Mouse (Mus musculus) ES-E14 (cell line): ENCODE measurements around the gene Pcsk5. TPM values are rescaled to one million over a fixed set of nuclear protein-coding genes. Genes with fewer than 3 reads are reported as not detected.

Experiments
- DNase-seq: peaks from one replicate; pipeline ENCODE4 v3.0.0-alpha.2; 2013; ENCODE audit warnings: low read depth, low spot score
- H3K27ac ChIP-seq: 2 replicates; pipeline ENCODE4 v1.5.1; 2012; ENCODE audit warnings: low read depth, mild to moderate bottlenecking, low read length, moderate library complexity, mixed read lengths; ENCODE audit not compliant: poor library complexity, insufficient read depth, severe bottlenecking
- H3K36me3 ChIP-seq: 2 replicates; pipeline ENCODE4 v1.6.1; 2012; ENCODE audit warnings: mild to moderate bottlenecking, low read length, moderate library complexity, mixed read lengths; ENCODE audit not compliant: control insufficient read depth, poor library complexity, insufficient read depth, severe bottlenecking
- H3K4me1 ChIP-seq, 2 experiments: fragments of 150-350 bp in 1 of 2; sonication (generic) in 1 of 2; 2 replicates each; pipeline ENCODE4 v1.6.1; 2012; ENCODE audit warnings: low read length in 2 of 2, mild to moderate bottlenecking in 1 of 2, mixed read lengths in 1 of 2; ENCODE audit not compliant: control insufficient read depth in 2 of 2, insufficient read depth in 2 of 2, poor library complexity in 1 of 2
- H3K4me3 ChIP-seq, 2 experiments: fragments of 150-350 bp in 1 of 2; sonication (generic) in 1 of 2; 2 replicates each; pipeline ENCODE4 v1.5.1; 2012; ENCODE audit warnings: low read length in 2 of 2, low read depth in 1 of 2, mild to moderate bottlenecking in 1 of 2, mixed read lengths in 1 of 2; ENCODE audit not compliant: insufficient read depth in 1 of 2, poor library complexity in 1 of 2, severe bottlenecking in 1 of 2
- H3K9ac ChIP-seq: 2 replicates; pipeline ENCODE4 v1.6.1; 2012; ENCODE audit warnings: low read depth, mild to moderate bottlenecking, low read length, mixed read lengths; ENCODE audit not compliant: poor library complexity, insufficient read depth, severe bottlenecking
- H3K9me3 ChIP-seq: fragments of 150-350 bp; sonication (generic); 2 replicates; pipeline ENCODE4 v1.6.1; 2012; ENCODE audit warnings: low read depth, mild to moderate bottlenecking, low read length; ENCODE audit not compliant: control insufficient read depth, insufficient read depth
- CHD2 ChIP-seq: IDR thresholded peaks from 2 replicates; pipeline ENCODE4 v1.6.1; 2014; ENCODE audit warnings: mild to moderate bottlenecking, low read depth, low read length, inconsistent platforms
- HCFC1 ChIP-seq: IDR thresholded peaks from 2 replicates; pipeline ENCODE4 v1.6.1; 2012; ENCODE audit warnings: low read length, inconsistent platforms, borderline replicate concordance; ENCODE audit not compliant: insufficient read depth
- MAFK ChIP-seq: IDR thresholded peaks from 2 replicates; pipeline ENCODE4 v1.6.1; 2014; ENCODE audit warnings: mild to moderate bottlenecking, low read depth, low read length, inconsistent platforms; ENCODE audit not compliant: insufficient read depth
- ZC3H11A ChIP-seq: IDR thresholded peaks from 2 replicates; pipeline ENCODE4 v1.6.1; 2012; ENCODE audit warnings: low read depth, mild to moderate bottlenecking, inconsistent platforms, low read length, borderline replicate concordance
- ZNF384 ChIP-seq: IDR thresholded peaks from 2 replicates; pipeline ENCODE4 v1.6.1; 2012; ENCODE audit warnings: low read depth, low read length, inconsistent platforms
- in situ Hi-C, 2 experiments: fragments of 600-800 bp; cut with MboI; formaldehyde crosslinking; loops; one replicate each; pipeline ENCODE4 v1.15.1; 2025; ENCODE audit warnings: low sequenced_read_pairs in 2 of 2, inconsistent platforms in 1 of 2; ENCODE audit not compliant: unreplicated experiment in 2 of 2
- total RNA-seq: library from RNA; depleted of rRNA; stranded (reverse); fragments of 300-350 nt; gene quantifications from 2 replicates; pipeline ENCODE4 v1.2.3, GENCODE M21; 2012

The Pcsk5 gene
- total RNA-seq, 1 experiment, result 1.6 TPM

GRCm38 (mm10) chr19:17496131-17496530, 341.3 kb downstream of the Pcsk5 start:
- DNase-seq, result no peak
- Histone ChIP-seq H3K9ac (no peak overlapping the region), H3K36me3 (no peaks in the 10 kb centered on the region), H3K4me3 (no peak overlapping the region), H3K4me1 (no peaks in the 10 kb centered on the region), H3K9me3 (no peaks in the 10 kb centered on the region), H3K27ac (no peak overlapping the region)
- in situ Hi-C loops, result no loop called here
- TF ChIP-seq HCFC1 (no peak), MAFK (no peak), ZNF384 (no peak), CHD2 (no peak), ZC3H11A (no peak)

- TF ChIP-seq ZNF384 (no peak), CHD2 (no peak), ZC3H11A (no peak), HCFC1 (no peak)
- Histone ChIP-seq H3K4me1 (no peaks in the 10 kb centered on the region), H3K27ac (no peak overlapping the region), H3K36me3 (no peaks in the 10 kb centered on the region), H3K9me3 (no peaks in the 10 kb centered on the region), H3K4me3 (no peak overlapping the region), H3K9ac (no peak overlapping the region)
- DNase-seq, result no peak
- in situ Hi-C loops, result no loop called here
Observed at GRCm38 (mm10) chr19:17491822-17492544, 345.4 kb downstream of the Pcsk5 start.

GRCm38 (mm10) chr19:17491322-17491721, 346.1 kb downstream of the Pcsk5 start:
- H3K9ac ChIP-seq, result no peak overlapping the region
- no peak overlapping the region for H3K4me3 ChIP-seq
- DNase-seq, result no peak
- in situ Hi-C loops, result no loop called here
- TF ChIP-seq ZNF384 (no peak), MAFK (no peak), ZC3H11A (no peak), CHD2 (no peak), HCFC1 (no peak)
- H3K36me3 ChIP-seq, result no peaks in the 10 kb centered on the region
- H3K27ac ChIP-seq, result no peak overlapping the region
- H3K4me1 ChIP-seq, result no peaks in the 10 kb centered on the region
- no peaks in the 10 kb centered on the region for H3K9me3 ChIP-seq

- Histone ChIP-seq H3K36me3 (no peaks in the 10 kb centered on the region), H3K27ac (no peak overlapping the region), H3K4me3 (no peak overlapping the region), H3K9ac (no peak overlapping the region), H3K9me3 (no peaks in the 10 kb centered on the region), H3K4me1 (no peaks in the 10 kb centered on the region)
- in situ Hi-C loops, result no loop called here
- DNase-seq, result no peak
- TF ChIP-seq MAFK (no peak), ZNF384 (no peak), HCFC1 (no peak), ZC3H11A (no peak), CHD2 (no peak)
Observed at GRCm38 (mm10) chr19:17489866-17490141, 347.6 kb downstream of the Pcsk5 start.
